Mouse (Mus musculus) CH12.LX (cell line): ENCODE results near the gene Vmac. TPM values are rescaled to one million over a fixed set of nuclear protein-coding genes. Genes with fewer than 3 reads are reported as not detected.

Source experiments
- DNase-seq: peaks from one replicate; pipeline ENCODE4 v3.0.0-alpha.2; 2013; ENCODE audit errors: extremely low read depth
- H3K27ac ChIP-seq: 2 replicates; pipeline ENCODE4 v1.5.1; 2012; ENCODE audit warnings: low read depth, mild to moderate bottlenecking, control low read depth, moderate library complexity; ENCODE audit not compliant: insufficient read depth
- H3K27me3 ChIP-seq: replicated peaks from 2 replicates; pipeline ENCODE3; 2012; ENCODE audit warnings: inconsistent platforms
- H3K36me3 ChIP-seq, 2 experiments: replicated peaks in 1 of 2; 2 replicates each; pipeline versions ENCODE3 to v1.6.1; 2012; ENCODE audit warnings: inconsistent platforms in 1 of 2, low read length in 1 of 2, mild to moderate bottlenecking in 1 of 2, mixed read lengths in 1 of 2, moderate library complexity in 1 of 2; ENCODE audit not compliant: control insufficient read depth in 1 of 2, insufficient read depth in 1 of 2
- H3K4me1 ChIP-seq, 2 experiments: 2 replicates each; pipeline ENCODE4 v1.6.1; 2012; ENCODE audit warnings: inconsistent platforms in 1 of 2, moderate library complexity in 1 of 2; ENCODE audit not compliant: insufficient read depth in 2 of 2, control insufficient read depth in 1 of 2
- H3K4me2 ChIP-seq: 2 replicates; pipeline ENCODE4 v1.6.1; 2012; ENCODE audit warnings: low read depth, mild to moderate bottlenecking, control low read depth; ENCODE audit not compliant: poor library complexity, insufficient read depth, severe bottlenecking
- H3K4me3 ChIP-seq, 3 experiments: fragments of 150-350 bp in 1 of 3; sonication (generic) in 1 of 3; replicated peaks in 1 of 3; 2 replicates each; pipeline versions ENCODE3 to v1.5.1; 2011 to 2012; ENCODE audit warnings: low read depth in 2 of 3, low read length in 2 of 3, mild to moderate bottlenecking in 2 of 3, moderate library complexity in 2 of 3, control low read depth in 1 of 3, improper control_type of control experiment in 1 of 3, inconsistent platforms in 1 of 3, mixed read lengths in 1 of 3; ENCODE audit not compliant: poor library complexity in 1 of 3
- H3K79me2 ChIP-seq: replicated peaks from 2 replicates; pipeline ENCODE4 v1.6.1; 2012; ENCODE audit warnings: mild to moderate bottlenecking, moderate library complexity; ENCODE audit not compliant: control insufficient read depth, poor library complexity, insufficient read depth, severe bottlenecking; ENCODE audit errors: extremely low read depth
- H3K9ac ChIP-seq: 2 replicates; pipeline ENCODE4 v1.6.1; 2012; ENCODE audit warnings: low read depth, mild to moderate bottlenecking, control low read depth, moderate library complexity; ENCODE audit not compliant: insufficient read depth
- H3K9me3 ChIP-seq: replicated peaks from 2 replicates; pipeline ENCODE3; 2012; ENCODE audit warnings: low read length, inconsistent platforms, mixed read lengths
- BHLHE40 ChIP-seq: IDR thresholded peaks from 2 replicates; pipeline ENCODE4 v1.6.1; 2011; ENCODE audit warnings: mild to moderate bottlenecking, low read depth, low read length, improper control_type of control experiment
- CHD1 ChIP-seq: IDR thresholded peaks from 2 replicates; pipeline ENCODE4 v1.6.1; 2012; ENCODE audit warnings: low read depth, low read length, improper control_type of control experiment, inconsistent platforms
- CTCF ChIP-seq, 2 experiments: IDR thresholded peaks in 1 of 2; conservative IDR thresholded peaks in 1 of 2; 2 replicates each; pipeline ENCODE4 v1.5.1; 2011 to 2012; ENCODE audit warnings: low read depth in 2 of 2, low read length in 2 of 2, improper control_type of control experiment in 1 of 2, inconsistent platforms in 1 of 2, mild to moderate bottlenecking in 1 of 2, moderate library complexity in 1 of 2
- EP300 ChIP-seq: IDR thresholded peaks from 2 replicates; pipeline ENCODE4 v1.6.1; 2011; ENCODE audit warnings: low read length, improper control_type of control experiment
- ETS1 ChIP-seq: conservative IDR thresholded peaks from 2 replicates; pipeline ENCODE4 v1.6.1; 2012; ENCODE audit warnings: low read depth, mild to moderate bottlenecking, inconsistent platforms, low read length, improper control_type of control experiment, moderate library complexity
- IRF4 ChIP-seq: IDR thresholded peaks from 2 replicates; pipeline ENCODE4 v1.6.1; 2014; ENCODE audit warnings: low read depth, mild to moderate bottlenecking, inconsistent platforms, low read length, improper control_type of control experiment
- KAT2A ChIP-seq: IDR thresholded peaks from 2 replicates; pipeline ENCODE4 v1.6.1; 2012; ENCODE audit warnings: low read length, improper control_type of control experiment, inconsistent platforms; ENCODE audit not compliant: insufficient replicate concordance
- MAFK ChIP-seq: IDR thresholded peaks from 2 replicates; pipeline ENCODE4 v1.6.1; 2011; ENCODE audit warnings: low read length, improper control_type of control experiment; ENCODE audit not compliant: insufficient replicate concordance
- MAZ ChIP-seq: IDR thresholded peaks from 2 replicates; pipeline ENCODE4 v1.6.1; 2012; ENCODE audit warnings: low read depth, mild to moderate bottlenecking, inconsistent platforms, low read length, improper control_type of control experiment, moderate library complexity
- MEF2A ChIP-seq: IDR thresholded peaks from 2 replicates; pipeline ENCODE4 v1.6.1; 2014; ENCODE audit warnings: low read depth, mild to moderate bottlenecking, inconsistent platforms, low read length, improper control_type of control experiment, borderline replicate concordance
- NELFE ChIP-seq: IDR thresholded peaks from 2 replicates; pipeline ENCODE4 v1.6.1; 2011; ENCODE audit warnings: low read depth, low read length, improper control_type of control experiment
- NRF1 ChIP-seq: IDR thresholded peaks from 2 replicates; pipeline ENCODE4 v1.6.1; 2014; ENCODE audit warnings: low read depth, mild to moderate bottlenecking, inconsistent platforms, low read length, improper control_type of control experiment, moderate library complexity
- POLR2A ChIP-seq: IDR thresholded peaks from 2 replicates; pipeline ENCODE4 v1.6.1; 2011; ENCODE audit warnings: low read depth, mild to moderate bottlenecking, improper control_type of control experiment, low read length
- POLR2AphosphoS2 ChIP-seq: IDR thresholded peaks from 2 replicates; pipeline ENCODE4 v1.6.1; 2011; ENCODE audit warnings: low read depth, low read length, improper control_type of control experiment
- RAD21 ChIP-seq: IDR thresholded peaks from 2 replicates; pipeline ENCODE4 v1.6.1; 2011; ENCODE audit warnings: low read depth, mild to moderate bottlenecking, low read length, improper control_type of control experiment, moderate library complexity
- TBP ChIP-seq: conservative IDR thresholded peaks from 2 replicates; pipeline ENCODE4 v1.6.1; 2011; ENCODE audit warnings: low read depth, low read length, improper control_type of control experiment
- UBTF ChIP-seq: IDR thresholded peaks from 2 replicates; pipeline ENCODE4 v1.6.1; 2012; ENCODE audit warnings: low read depth, mild to moderate bottlenecking, inconsistent platforms, low read length, improper control_type of control experiment, moderate library complexity
- USF1 ChIP-seq: IDR thresholded peaks from 2 replicates; pipeline ENCODE4 v1.6.1; 2014; ENCODE audit warnings: low read depth, mild to moderate bottlenecking, inconsistent platforms, low read length, improper control_type of control experiment
- dilution Hi-C: fragments of 300-500 bp; cut with MboI; formaldehyde crosslinking; loops from 2 replicates; pipeline ENCODE4 v1.14.3; 2020; ENCODE audit warnings: low sequenced_read_pairs; ENCODE audit not compliant: extremely low pct_unique_long_range_greater_than_20kb, extremely low pct_ligation_motif_present
- in situ Hi-C: fragments of 300-500 bp; cut with MboI; formaldehyde crosslinking; loops from 3 replicates; pipeline ENCODE4 v1.14.3; 2019; ENCODE audit warnings: low sequenced_read_pairs, low pct_ligation_motif_present, low pct_unique_long_range_greater_than_20kb, mixed read lengths
- polyA plus RNA-seq: library from polyadenylated mRNA; unstranded; fragments of >175 nt; gene quantifications from 2 replicates; pipeline ENCODE4 v1.2.1, GENCODE M21; 2012; ENCODE audit warnings: low read depth; ENCODE audit not compliant: insufficient read length
- total RNA-seq, 2 experiments: library from RNA; depleted of rRNA; stranded (reverse); fragments of 300-350 nt in 1 of 2; fragments of >200 nt in 1 of 2; gene quantifications; 2 replicates each; pipeline ENCODE4 v1.2.3; 2012 to 2014

Gene Vmac
- total and polyA plus RNA-seq, 3 experiments, result 3.2 to 5.1 (median 3.4) TPM

- no peaks in the 10 kb centered on the region for H3K36me3 ChIP-seq
- dilution Hi-C loops, result no loop called here
- peaks cover 4% of the 10 kb centered on the region for H3K9me3 ChIP-seq
- TF ChIP-seq MAZ (no peak), EP300 (no peak), UBTF (no peak), NRF1 (no peak), CHD1 (no peak), ETS1 (no peak), USF1 (no peak), TBP (no peak), POLR2AphosphoS2 (no peak), NELFE (no peak)
- H3K27me3 ChIP-seq, result peaks cover 83% of the 10 kb centered on the region
- in situ Hi-C loops, result no loop called here
- DNase-seq, result no peak
- no peak overlapping the region for H3K27ac ChIP-seq
- no peaks in the 10 kb centered on the region for H3K79me2 ChIP-seq
- H3K4me1 ChIP-seq, result 0 out of 4 replicates have a peak, but pooled peaks cover 0 to under 1% of the 10 kb centered on the region in 2 experiments
- H3K4me3 ChIP-seq, result no peak overlapping the region
- H3K4me2 ChIP-seq, result no peak overlapping the region
- no peak overlapping the region for H3K9ac ChIP-seq
Observed at GRCm38 (mm10) chr17:56738221-56738620, 20.4 kb upstream of the Vmac start.

GRCm38 (mm10) chr17:56736534-56736933, 18.7 kb upstream of the Vmac start:
- Histone ChIP-seq H3K4me3 (no peak overlapping the region), H3K4me2 (no peak overlapping the region), H3K36me3 (no peaks in the 10 kb centered on the region), H3K4me1 (no peaks in the 10 kb centered on the region), H3K27me3 (peaks cover 87% of the 10 kb centered on the region), H3K79me2 (no peaks in the 10 kb centered on the region), H3K27ac (no peak overlapping the region), H3K9ac (no peak overlapping the region), H3K9me3 (peaks cover 4% of the 10 kb centered on the region)
- in situ Hi-C loops, result no loop called here
- dilution Hi-C loops, result no loop called here
- TF ChIP-seq KAT2A, result no peak
- no peak for TF ChIP-seq IRF4
- peak; percentile 13; the same call in 1 of the 2 replicates for TF ChIP-seq RAD21
- peak in 1 of 2 experiments; percentile 59; a peak in 3 of 4 replicates for TF ChIP-seq CTCF (conservative IDR thresholded peaks at IDR 0.05 in 1 of 2, IDR thresholded peaks at IDR 0.05 in 1 of 2; ENCODE audit: low read depth in 2 of 2, low read length in 2 of 2)
- TF ChIP-seq MEF2A, result no peak
- DNase-seq, result no peak

GRCm38 (mm10) chr17:56729656-56730055, 11.8 kb upstream of the Vmac start:
- peaks cover 6 to 24% of the 10 kb centered on the region in 2 experiments for H3K4me1 ChIP-seq
- in situ Hi-C loops (no loop called here), dilution Hi-C loops (no loop called here)
- peaks cover 51% of the 10 kb centered on the region for H3K27me3 ChIP-seq
- DNase-seq, result no peak
- no peaks in the 10 kb centered on the region for H3K9me3 ChIP-seq
- H3K4me2 ChIP-seq, result no peak overlapping the region
- peaks cover 0 to under 1% of the 10 kb centered on the region in 2 experiments for H3K36me3 ChIP-seq
- H3K79me2 ChIP-seq, result no peaks in the 10 kb centered on the region
- TF ChIP-seq KAT2A (no peak), MAFK (no peak), NRF1 (no peak), MEF2A (no peak), CTCF (conservative IDR thresholded peaks at IDR 0.05 in 1 of 2, IDR thresholded peaks at IDR 0.05 in 1 of 2; ENCODE audit: low read depth in 2 of 2, low read length in 2 of 2) (no peak), POLR2A (no peak), BHLHE40 (no peak)
- TF ChIP-seq, all 38 proteins: peak for 0
- Histone ChIP-seq H3K4me3 (no peak overlapping the region), H3K9ac (no peak overlapping the region), H3K27ac (no peak overlapping the region)
